Mouse (Mus musculus) liver, postnatal 0 days (tissue): ENCODE measurements around the gene Zfp692. TPM values are rescaled to one million over a fixed set of nuclear protein-coding genes. Genes with fewer than 3 reads are reported as not detected.

ENCODE experiments used
- ATAC-seq: fragments of 200-750 bp; cut with Nextera tagmentation; 2 replicates; pipeline ENCODE4 v1.8.0; 2017; ENCODE audit warnings: mild to moderate bottlenecking, moderate library complexity
- DNase-seq: peaks from one replicate; pipeline ENCODE4 v3.0.0-alpha.2; 2016
- H3K27ac ChIP-seq: fragments of 300-500 bp; sonication (generic); 2 replicates; pipeline ENCODE4 v1.5.1; 2014; ENCODE audit warnings: antibody characterized with exemption, moderate library complexity, mild to moderate bottlenecking, low read depth
- H3K27me3 ChIP-seq: fragments of 300-500 bp; sonication (generic); 2 replicates; pipeline ENCODE4 v1.6.1; 2014; ENCODE audit warnings: low read length, control low read depth, mixed read lengths; ENCODE audit not compliant: insufficient read depth
- H3K36me3 ChIP-seq: fragments of 300-500 bp; sonication (generic); replicated peaks from 2 replicates; pipeline ENCODE4 v1.6.1; 2014; ENCODE audit warnings: mild to moderate bottlenecking, control low read depth, low read length, moderate library complexity, mixed read lengths; ENCODE audit not compliant: insufficient read depth
- H3K4me1 ChIP-seq: fragments of 300-500 bp; sonication (generic); 2 replicates; pipeline ENCODE4 v1.6.1; 2014; ENCODE audit warnings: antibody characterized with exemption, mild to moderate bottlenecking, control low read depth; ENCODE audit not compliant: insufficient read depth
- H3K4me2 ChIP-seq: fragments of 300-500 bp; sonication (generic); 2 replicates; pipeline ENCODE4 v1.6.1; 2014; ENCODE audit warnings: low read depth, mild to moderate bottlenecking, low read length, moderate library complexity, mixed read lengths
- H3K4me3 ChIP-seq: fragments of 300-500 bp; sonication (generic); 2 replicates; pipeline ENCODE4 v1.5.1; 2014; ENCODE audit warnings: low read depth, low read length
- H3K9ac ChIP-seq: fragments of 300-500 bp; sonication (generic); replicated peaks from 2 replicates; pipeline ENCODE4 v1.6.1; 2014; ENCODE audit warnings: mild to moderate bottlenecking, moderate library complexity
- H3K9me3 ChIP-seq: fragments of 300-500 bp; sonication (generic); 2 replicates; pipeline ENCODE4 v1.6.1; 2016; ENCODE audit warnings: mild to moderate bottlenecking, control low read depth, low read length, mixed read lengths
- CTCF ChIP-seq: sonication (generic); IDR thresholded peaks from 2 replicates; pipeline ENCODE4 v1.5.1; 2016; ENCODE audit warnings: antibody characterized with exemption, low read depth
- EP300 ChIP-seq: IDR thresholded peaks from 2 replicates; pipeline ENCODE4 v1.6.1; 2016; ENCODE audit warnings: antibody characterized with exemption, low read depth, mild to moderate bottlenecking
- WGBS: fragments of 180-500 bp; shearing (Covaris S2); extraction: QIAGEN DNeasy Blood & Tissue Kit; methylation state at CpG from one replicate; pipeline ENCODE4 v1.1.7; 2014; ENCODE audit not compliant: insufficient replicate concordance; 5-methylcytosine and 5-hydroxymethylcytosine counted together
- polyA plus RNA-seq: library from polyadenylated mRNA; unstranded; fragments of >200 nt; fragmentation: Nextera tagmentation; extraction: Ambion mirVana; gene quantifications from 2 replicates; pipeline ENCODE4 v1.2.1, GENCODE M21; 2015

Zfp692 gene
- polyA plus RNA-seq, 1 experiment from 2014 or later: 4.0 TPM

- Histone ChIP-seq H3K4me1 (peaks cover 26% of the 10 kb centered on the region), H3K9me3 (no peaks in the 10 kb centered on the region), H3K36me3 (peaks cover 16% of the 10 kb centered on the region), H3K4me2 (peak overlapping the region; percentile 88), H3K4me3 (peak overlapping the region; percentile 82), H3K27me3 (no peaks in the 10 kb centered on the region), H3K27ac (peak overlapping the region; percentile 78), H3K9ac (peak overlapping the region; percentile 89)
- WGBS: 1% methylated on average over 21 of the region's 21 CpGs
- DNase-seq (no peak), ATAC-seq (peak; percentile 41)
- TF ChIP-seq CTCF (0 out of 2 replicates have a peak, but pooled peaks have one; percentile 4), EP300 (no peak)
Observed at GRCm38 (mm10) chr11:58329906-58330275, 23.0 kb downstream of the Zfp692 start.

- H3K4me1 ChIP-seq: peaks cover 26% of the 10 kb centered on the region
- WGBS: under 1% methylated on average over 52 of the region's 52 CpGs
- peak within 1 kb of the TSS; percentile 78 for H3K27ac ChIP-seq
- H3K9ac ChIP-seq: peak within 1 kb of the TSS; percentile 89
- peak within 1 kb of the TSS; percentile 88 for H3K4me2 ChIP-seq
- no peaks in the 10 kb centered on the region for H3K9me3 ChIP-seq
- peak within 1 kb of the TSS; percentile 82 for H3K4me3 ChIP-seq
- no peaks in the 10 kb centered on the region for H3K27me3 ChIP-seq
- H3K36me3 ChIP-seq: peaks cover 18% of the 10 kb centered on the region
- ATAC-seq (peak; percentile 92), DNase-seq (peak; percentile 91)
- TF ChIP-seq CTCF: no peak
- peak; percentile 69; the same call in 1 of the 2 replicates for TF ChIP-seq EP300
Observed at GRCm38 (mm10) chr11:58330276-58331148, 23.6 kb downstream of the Zfp692 start, which contains the start of the genes Zfp672 and Sh3bp5l. Gene Zfp672 (minus strand): TSS chr11:58330339. Gene Sh3bp5l (plus strand): TSS chr11:58330724.

- DNase-seq (no peak), ATAC-seq (no peak)
- Histone ChIP-seq H3K4me3 (peak overlapping the region; percentile 82), H3K27ac (peak overlapping the region; percentile 78), H3K9me3 (no peaks in the 10 kb centered on the region), H3K36me3 (peaks cover 18% of the 10 kb centered on the region), H3K4me2 (peak overlapping the region; percentile 88), H3K27me3 (no peaks in the 10 kb centered on the region), H3K9ac (peak overlapping the region; percentile 89), H3K4me1 (peaks cover 26% of the 10 kb centered on the region)
- no peak for TF ChIP-seq CTCF
- no peak for TF ChIP-seq EP300
- WGBS: 21% methylated on average over 10 of the region's 10 CpGs
Observed at GRCm38 (mm10) chr11:58331149-58331495, 24.3 kb downstream of the Zfp692 start.

- Histone ChIP-seq H3K27ac (peak overlapping the region; percentile 78; the same call in 1 of the 2 replicates), H3K4me2 (peak overlapping the region; percentile 88), H3K9me3 (no peaks in the 10 kb centered on the region), H3K9ac (peak overlapping the region; percentile 89), H3K27me3 (no peaks in the 10 kb centered on the region), H3K4me1 (peaks cover 26% of the 10 kb centered on the region), H3K36me3 (peaks cover 18% of the 10 kb centered on the region), H3K4me3 (peak overlapping the region; percentile 82)
- no peak for TF ChIP-seq CTCF
- no peak for TF ChIP-seq EP300
- WGBS: 81% methylated on average over 6 of the region's 6 CpGs
- no peak for DNase-seq
- no peak for ATAC-seq
Observed at GRCm38 (mm10) chr11:58331546-58331945, 24.7 kb downstream of the Zfp692 start.

GRCm38 (mm10) chr11:58334746-58335145 lies 27.9 kb downstream of the Zfp692 start:
- no peak overlapping the region for H3K27ac ChIP-seq
- no peaks in the 10 kb centered on the region for H3K27me3 ChIP-seq
- 81% methylated on average over 3 of the region's 3 CpGs for WGBS
- ATAC-seq (no peak), DNase-seq (no peak)
- H3K4me1 ChIP-seq: peaks cover 8% of the 10 kb centered on the region
- H3K9me3 ChIP-seq: no peaks in the 10 kb centered on the region
- peaks cover 27% of the 10 kb centered on the region for H3K36me3 ChIP-seq
- H3K9ac ChIP-seq: no peak overlapping the region
- H3K4me3 ChIP-seq: no peak overlapping the region
- H3K4me2 ChIP-seq: no peak overlapping the region
- TF ChIP-seq CTCF (no peak), EP300 (no peak)

- TF ChIP-seq EP300: no peak
- TF ChIP-seq CTCF: no peak
- peaks cover 28% of the 10 kb centered on the region for H3K36me3 ChIP-seq
Observed at GRCm38 (mm10) chr11:58346745-58347144, 39.9 kb downstream of the Zfp692 start.

More at GRCm38 (mm10) chr11:58346745-58347144, 39.9 kb downstream of the Zfp692 start:
- WGBS: 84% methylated on average over 4 of the region's 4 CpGs
- Histone ChIP-seq H3K4me2 (no peak overlapping the region), H3K27ac (no peak overlapping the region), H3K9ac (no peak overlapping the region), H3K27me3 (no peaks in the 10 kb centered on the region), H3K9me3 (no peaks in the 10 kb centered on the region), H3K4me1 (0 out of 2 replicates have a peak, but pooled peaks cover 7% of the 10 kb centered on the region), H3K4me3 (no peak overlapping the region)
- no peak for ATAC-seq
- no peak for DNase-seq
